Mouse (Mus musculus) G1E (cell line): Measurements from ENCODE around the gene Nhp2. TPM values are rescaled to one million over a fixed set of nuclear protein-coding genes. Genes with fewer than 3 reads are reported as not detected.
"Not testable (repeated sequence)": the region's sequence is repeated elsewhere in the genome, so short reads cannot be mapped to it uniquely, and the experiment has no call there.

Source experiments
- ATAC-seq: 2 replicates; pipeline ENCODE4 v1.8.0; 2016; ENCODE audit warnings: mild to moderate bottlenecking; ENCODE audit not compliant: insufficient number of reproducible peaks, poor library complexity, low FRiP score, severe bottlenecking; ENCODE audit errors: extremely low read depth
- DNase-seq: peaks from one replicate; pipeline ENCODE4 v3.0.0; 2012; ENCODE audit warnings: low spot score
- H3K27me3 ChIP-seq: 2 replicates; pipeline ENCODE4 v1.6.1; 2012; ENCODE audit warnings: mild to moderate bottlenecking, low read length, inconsistent platforms; ENCODE audit not compliant: insufficient read depth
- H3K36me3 ChIP-seq: replicated peaks from 2 replicates; pipeline ENCODE3; 2012; ENCODE audit warnings: mild to moderate bottlenecking, inconsistent platforms
- H3K4me1 ChIP-seq: 2 replicates; pipeline ENCODE4 v1.6.1; 2012; ENCODE audit warnings: low read depth, low read length, inconsistent platforms, mixed read lengths; ENCODE audit not compliant: insufficient read depth
- H3K4me3 ChIP-seq: 2 replicates; pipeline ENCODE4 v1.5.1; 2012; ENCODE audit warnings: low read depth, mild to moderate bottlenecking, inconsistent platforms, low read length, moderate library complexity, mixed read lengths
- H3K9me3 ChIP-seq: replicated peaks from 2 replicates; pipeline ENCODE4 v1.6.1; 2012; ENCODE audit warnings: inconsistent platforms
- CTCF ChIP-seq: IDR thresholded peaks from 2 replicates; pipeline ENCODE4 v1.5.1; 2012; ENCODE audit warnings: low read depth, low read length, inconsistent platforms, mixed read lengths
- GATA1 ChIP-seq: IDR thresholded peaks from 2 replicates; pipeline ENCODE4 v1.6.1; 2012; ENCODE audit warnings: borderline replicate concordance, low read length, inconsistent platforms, mixed read lengths
- GATA2 ChIP-seq: IDR thresholded peaks from 2 replicates; pipeline ENCODE4 v1.6.1; 2012; ENCODE audit warnings: low read depth, low read length, inconsistent platforms, borderline replicate concordance
- POLR2AphosphoS5 ChIP-seq: IDR thresholded peaks from 2 replicates; pipeline ENCODE4 v1.6.1; 2012; ENCODE audit warnings: low read depth, low read length, inconsistent platforms; ENCODE audit not compliant: insufficient replicate concordance
- TAL1 ChIP-seq: conservative IDR thresholded peaks from 2 replicates; pipeline ENCODE4 v1.6.1; 2012; ENCODE audit warnings: low read depth, low read length, inconsistent platforms, mixed read lengths
- polyA plus RNA-seq: library from polyadenylated mRNA; stranded (reverse); fragments of >175 nt; gene quantifications from 2 replicates; pipeline ENCODE4 v1.2.3, GENCODE M21; 2012
- total RNA-seq, 2 experiments: library from RNA; stranded (forward) in 1 of 2; stranded (reverse) in 1 of 2; fragments of 200-1000 nt in 1 of 2; fragments of >200 nt in 1 of 2; fragmentation: Nextera tagmentation in 1 of 2; gene quantifications; 2 replicates each; pipeline ENCODE4 v1.2.3; 2014 to 2017

Nhp2 gene
- total and polyA plus RNA-seq, 3 experiments: 73.2 to 202 (median 139) TPM

DNA sequence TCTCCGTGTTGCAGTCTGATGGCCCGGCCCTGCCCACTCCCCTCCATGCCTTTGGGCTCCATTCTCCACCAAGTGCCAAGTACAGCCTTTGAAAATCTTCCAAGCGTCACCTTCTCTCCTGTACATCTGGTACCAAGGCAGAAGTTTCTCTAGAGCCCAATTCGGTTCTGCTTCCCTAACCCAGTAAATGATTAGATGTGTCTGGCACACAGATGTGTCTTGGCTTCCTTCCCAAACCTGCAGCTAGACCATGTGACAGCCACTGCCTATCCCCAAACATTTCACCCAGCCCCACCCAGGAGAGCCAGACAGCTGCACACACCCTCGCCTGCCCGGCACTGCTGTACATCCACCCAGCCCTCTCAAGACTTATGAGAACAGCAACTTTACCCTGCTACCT, 39.2 kb downstream of the Nhp2 start:
- no peak overlapping the region for H3K4me3 ChIP-seq
- peaks cover 4% of the 10 kb centered on the region; the same call in 1 of the 2 replicates for H3K4me1 ChIP-seq
- H3K9me3 ChIP-seq: no peaks in the 10 kb centered on the region
- ATAC-seq: no peak
- peaks cover 72% of the 10 kb centered on the region for H3K27me3 ChIP-seq
- no peaks in the 10 kb centered on the region for H3K36me3 ChIP-seq
- TF ChIP-seq TAL1 (no peak), GATA1 (no peak), CTCF (no peak), POLR2AphosphoS5 (no peak), GATA2 (no peak)
- DNase-seq: no peak

DNA sequence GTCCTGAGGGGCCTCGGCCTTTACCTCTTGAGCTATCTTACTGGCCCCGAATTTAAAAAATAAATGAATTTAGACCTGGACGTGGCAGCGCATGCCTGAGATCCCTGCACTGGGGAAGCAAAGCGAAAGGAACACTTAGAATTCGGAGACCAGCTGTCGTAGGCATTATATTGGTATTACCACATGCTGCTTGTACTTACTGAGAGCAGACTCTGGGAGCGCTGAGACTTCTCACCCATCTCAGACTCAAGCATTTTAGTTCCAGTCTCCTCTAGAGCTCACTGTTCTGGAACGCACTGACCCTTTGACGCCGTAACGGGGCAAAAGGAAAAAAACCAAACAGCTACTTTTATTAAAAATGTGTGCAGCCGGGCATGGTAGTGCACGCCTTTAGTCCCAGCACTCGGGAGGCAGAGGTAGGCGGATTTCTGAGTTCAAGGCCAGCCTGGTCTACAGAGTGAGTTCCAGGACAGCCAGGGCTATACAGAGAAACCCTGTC, 42.4 kb downstream of the Nhp2 start:
- Histone ChIP-seq H3K27me3 (peaks cover 54% of the 10 kb centered on the region), H3K9me3 (no peaks in the 10 kb centered on the region), H3K4me1 (no peaks in the 10 kb centered on the region), H3K36me3 (no peaks in the 10 kb centered on the region), H3K4me3 (no peak overlapping the region)
- no peak for DNase-seq
- ATAC-seq: no peak
- TF ChIP-seq GATA1: no peak
- TF ChIP-seq CTCF: no peak
- no peak for TF ChIP-seq GATA2
- no peak for TF ChIP-seq TAL1
- TF ChIP-seq POLR2AphosphoS5: no peak

DNA sequence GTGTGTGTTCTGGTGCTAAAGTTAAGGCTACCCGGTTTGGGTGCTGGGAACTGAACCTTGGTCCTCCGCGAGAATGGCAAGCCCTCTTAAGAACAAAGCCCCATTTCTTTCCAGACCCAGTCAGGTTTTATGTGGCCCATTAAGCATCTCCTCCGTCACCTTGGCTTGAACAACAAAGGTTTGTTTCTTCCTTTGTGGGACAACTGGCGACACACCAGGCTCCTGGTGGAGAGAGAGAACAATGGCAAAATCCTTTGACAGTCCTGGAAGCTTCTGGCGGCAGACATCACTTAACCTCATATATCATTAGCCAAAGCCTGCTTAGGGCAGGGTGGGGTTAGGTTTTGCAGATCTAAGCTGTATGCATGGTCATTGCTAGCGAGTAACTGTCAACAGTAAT, 43.1 kb downstream of the Nhp2 start:
- Histone ChIP-seq H3K36me3 (no peaks in the 10 kb centered on the region), H3K4me3 (no peak overlapping the region), H3K4me1 (no peaks in the 10 kb centered on the region), H3K9me3 (no peaks in the 10 kb centered on the region), H3K27me3 (peaks cover 47% of the 10 kb centered on the region)
- ATAC-seq (no peak), DNase-seq (no peak)
- TF ChIP-seq TAL1: no peak
- no peak for TF ChIP-seq GATA2
- TF ChIP-seq CTCF: no peak
- no peak for TF ChIP-seq GATA1
- TF ChIP-seq POLR2AphosphoS5: no peak

DNA sequence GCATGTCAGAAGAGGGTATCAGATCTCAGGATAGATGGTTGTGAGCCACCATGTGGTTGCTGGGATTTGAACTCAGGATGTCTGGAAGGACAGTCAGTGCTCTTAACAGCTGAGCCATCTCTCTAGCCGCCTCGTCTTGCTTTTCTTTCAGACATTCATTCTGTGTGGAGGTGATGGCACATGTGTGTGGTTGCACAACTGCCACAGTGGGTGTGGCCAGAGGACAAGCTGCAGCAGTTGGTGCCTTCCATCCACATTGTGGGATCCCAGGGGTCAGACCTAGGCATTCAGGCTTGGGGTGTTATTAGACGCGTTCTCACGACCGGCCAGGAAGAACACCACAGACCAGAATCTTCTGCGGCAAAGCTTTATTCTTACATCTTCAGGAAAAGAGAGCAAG, 45.2 kb downstream of the Nhp2 start:
- DNase-seq, H3K4me3 ChIP-seq, H3K4me1 ChIP-seq, H3K36me3 ChIP-seq, ATAC-seq, H3K9me3 ChIP-seq: not testable (repeated sequence)
- H3K27me3 ChIP-seq: peaks cover 29% of the 10 kb centered on the region

DNA sequence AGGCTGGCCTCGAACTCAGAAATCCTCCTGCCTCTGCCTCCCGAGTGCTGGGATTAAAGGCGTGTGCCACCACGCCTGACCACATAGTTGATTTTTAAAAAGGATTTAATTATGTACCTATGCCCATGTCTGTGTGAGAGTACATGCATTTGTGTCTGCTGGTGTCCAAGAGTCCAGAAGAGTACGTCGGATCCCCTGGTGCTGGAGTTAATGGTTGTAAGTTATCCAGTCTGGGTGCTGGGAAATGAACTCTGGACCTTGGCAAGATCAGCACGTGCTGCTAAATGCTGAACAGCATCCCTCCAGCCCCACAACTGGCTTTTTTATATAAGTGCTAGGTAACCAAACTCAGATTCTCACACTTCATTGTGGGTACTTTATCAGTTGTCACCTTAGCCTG, 51.3 kb downstream of the Nhp2 start:
- TF ChIP-seq POLR2AphosphoS5: no peak
- TF ChIP-seq GATA2: no peak
- no peak for TF ChIP-seq TAL1
- no peak for TF ChIP-seq CTCF
- TF ChIP-seq GATA1: no peak
- no peaks in the 10 kb centered on the region for H3K36me3 ChIP-seq
- no peak overlapping the region for H3K4me3 ChIP-seq
- ATAC-seq (no peak), DNase-seq (no peak)
- H3K9me3 ChIP-seq: no peaks in the 10 kb centered on the region
- peaks cover 2% of the 10 kb centered on the region for H3K4me1 ChIP-seq
- H3K27me3 ChIP-seq: peaks cover 7% of the 10 kb centered on the region

DNA sequence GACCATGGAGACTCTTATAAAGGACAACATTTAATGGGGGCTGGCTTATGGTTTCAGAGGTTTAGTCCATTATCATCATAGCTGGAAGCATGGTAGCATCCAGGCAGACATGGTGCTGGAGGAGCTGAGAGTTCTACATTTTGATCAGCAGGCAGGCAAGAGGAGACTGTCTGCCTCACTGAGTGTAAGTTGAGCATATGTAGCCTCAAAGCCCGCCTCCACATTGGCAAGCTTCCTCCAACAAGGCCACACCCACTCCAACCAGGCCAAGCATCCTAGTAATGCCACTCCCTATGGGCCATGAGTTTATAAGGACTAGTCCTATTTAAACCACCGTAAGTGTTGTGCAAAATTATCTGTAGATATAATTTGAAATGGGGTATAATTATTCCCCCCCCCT, 51.8 kb downstream of the Nhp2 start:
- DNase-seq (no peak), ATAC-seq (no peak)
- peaks cover 2% of the 10 kb centered on the region for H3K4me1 ChIP-seq
- no peak overlapping the region for H3K4me3 ChIP-seq
- peaks cover 7% of the 10 kb centered on the region for H3K27me3 ChIP-seq
- H3K36me3 ChIP-seq: no peaks in the 10 kb centered on the region
- no peaks in the 10 kb centered on the region for H3K9me3 ChIP-seq
- TF ChIP-seq CTCF (no peak), POLR2AphosphoS5 (no peak), TAL1 (no peak), GATA2 (no peak), GATA1 (no peak)

DNA sequence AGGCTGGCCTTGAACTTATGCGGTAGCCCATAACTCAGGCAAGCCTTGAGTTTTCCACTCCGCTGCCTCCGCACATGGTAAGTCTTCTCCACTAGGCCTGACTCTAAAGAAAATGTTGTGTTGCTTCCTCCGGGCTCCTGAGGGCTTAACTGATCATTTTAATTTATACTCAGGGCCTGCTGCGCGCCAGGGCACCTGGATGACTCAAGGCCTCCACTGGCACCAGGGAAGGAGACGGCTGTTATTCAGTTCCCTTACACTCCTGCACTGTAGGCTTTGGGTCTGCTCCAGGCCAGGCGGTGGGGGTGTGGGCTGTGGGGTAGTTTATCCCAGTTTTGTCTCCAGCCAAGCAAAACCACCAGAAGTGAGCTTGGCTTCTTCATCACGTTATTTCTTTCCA, 53.8 kb downstream of the Nhp2 start:
- peaks cover 7% of the 10 kb centered on the region for H3K27me3 ChIP-seq
- peaks cover 16% of the 10 kb centered on the region for H3K4me1 ChIP-seq
- no peaks in the 10 kb centered on the region for H3K36me3 ChIP-seq
- H3K9me3 ChIP-seq: no peaks in the 10 kb centered on the region
- no peak overlapping the region for H3K4me3 ChIP-seq
- DNase-seq (no peak), ATAC-seq (no peak)
- TF ChIP-seq POLR2AphosphoS5: no peak
- TF ChIP-seq CTCF: no peak
- no peak for TF ChIP-seq TAL1
- TF ChIP-seq GATA2: no peak
- TF ChIP-seq GATA1: no peak

Other genes starting within 250 kb of the Nhp2 start
- gene Phykpl, start 35.0 kb upstream of the Nhp2 start, total RNA-seq (2014; fragmentation: Nextera tagmentation): 49.2 and 52.0 TPM in 2 replicates
- gene Phykpl, start 35.0 kb upstream of the Nhp2 start, total RNA-seq (2017): 46.9 and 49.3 TPM in 2 replicates
- gene Phykpl, start 35.0 kb upstream of the Nhp2 start, polyA plus RNA-seq: 11.0 and 12.6 TPM in 2 replicates
- gene Hnrnpab, start 12.9 kb upstream of the Nhp2 start, total RNA-seq (2014; fragmentation: Nextera tagmentation): 504 and 536 TPM in 2 replicates
- gene Hnrnpab, start 12.9 kb upstream of the Nhp2 start, total RNA-seq (2017): 669 and 683 TPM in 2 replicates
- 1,141 and 1,394 TPM in 2 replicates for gene Hnrnpab, start 12.9 kb upstream of the Nhp2 start, polyA plus RNA-seq
- gene Rmnd5b, start 16.2 kb downstream of the Nhp2 start, total RNA-seq (2014; fragmentation: Nextera tagmentation): 27.6 and 35.8 TPM in 2 replicates
- 26.8 and 28.0 TPM in 2 replicates for gene Rmnd5b, start 16.2 kb downstream of the Nhp2 start, total RNA-seq (2017)
- gene Rmnd5b, start 16.2 kb downstream of the Nhp2 start, polyA plus RNA-seq: 15.7 and 18.4 TPM in 2 replicates
- gene N4bp3, start 31.1 kb downstream of the Nhp2 start, total RNA-seq (2014; fragmentation: Nextera tagmentation): not detected in 2 replicates
- gene N4bp3, start 31.1 kb downstream of the Nhp2 start, total RNA-seq (2017): 0.05 and 0.35 TPM in 2 replicates
- 0.08 and 0.13 TPM in 2 replicates for gene N4bp3, start 31.1 kb downstream of the Nhp2 start, polyA plus RNA-seq
- not detected in 2 replicates for gene D930048N14Rik, start 31.2 kb downstream of the Nhp2 start, total RNA-seq (2014; fragmentation: Nextera tagmentation)
- 0.05 and 0.06 TPM in 2 replicates for gene D930048N14Rik, start 31.2 kb downstream of the Nhp2 start, total RNA-seq (2017)
- not detected in 2 replicates for gene D930048N14Rik, start 31.2 kb downstream of the Nhp2 start, polyA plus RNA-seq
- 16.8 and 19.5 TPM in 2 replicates for gene 0610009B22Rik, start 69.1 kb downstream of the Nhp2 start, total RNA-seq (2014; fragmentation: Nextera tagmentation)
- gene 0610009B22Rik, start 69.1 kb downstream of the Nhp2 start, total RNA-seq (2017): 39.6 and 41.1 TPM in 2 replicates
- gene 0610009B22Rik, start 69.1 kb downstream of the Nhp2 start, polyA plus RNA-seq: 2.4 and 2.8 TPM in 2 replicates
- gene Sec24a, start 143.9 kb downstream of the Nhp2 start, total RNA-seq (2014; fragmentation: Nextera tagmentation): 35.7 and 40.9 TPM in 2 replicates
- 7.7 and 8.2 TPM in 2 replicates for gene Sec24a, start 143.9 kb downstream of the Nhp2 start, total RNA-seq (2017)
- 22.4 and 24.7 TPM in 2 replicates for gene Sec24a, start 143.9 kb downstream of the Nhp2 start, polyA plus RNA-seq
- gene Sar1b, start 144.0 kb downstream of the Nhp2 start, total RNA-seq (2014; fragmentation: Nextera tagmentation): 103 and 125 TPM in 2 replicates
- 58.7 and 59.2 TPM in 2 replicates for gene Sar1b, start 144.0 kb downstream of the Nhp2 start, total RNA-seq (2017)
- gene Sar1b, start 144.0 kb downstream of the Nhp2 start, polyA plus RNA-seq: 2.9 and 4.0 TPM in 2 replicates
- gene Jade2, start 237.9 kb downstream of the Nhp2 start, total RNA-seq (2014; fragmentation: Nextera tagmentation): 8.4 and 8.8 TPM in 2 replicates
- gene Jade2, start 237.9 kb downstream of the Nhp2 start, total RNA-seq (2017): 6.9 and 7.0 TPM in 2 replicates
- gene Jade2, start 237.9 kb downstream of the Nhp2 start, polyA plus RNA-seq: 12.9 and 13.7 TPM in 2 replicates